Mouse (Mus musculus) heart, adult 2 months (tissue): ENCODE results near the gene Pus10. TPM values are rescaled to one million over a fixed set of nuclear protein-coding genes. Genes with fewer than 3 reads are reported as not detected.
"Not testable (repeated sequence)": the region's sequence is repeated elsewhere in the genome, so short reads cannot be mapped to it uniquely, and the experiment has no call there.

ENCODE experiments used
- DNase-seq, 2 experiments: peaks; one replicate each; pipeline ENCODE4 v3.0.0; 2021
- H3K27ac ChIP-seq: fragments of 200-600 bp; 2 replicates; pipeline ENCODE4 v1.8.1; 2022
- H3K27me3 ChIP-seq: fragments of 200-500 bp; 2 replicates; pipeline ENCODE4 v1.6.1; 2012; ENCODE audit warnings: mild to moderate bottlenecking, low read length, inconsistent platforms, mixed read lengths; ENCODE audit not compliant: control insufficient read depth, insufficient read depth
- H3K36me3 ChIP-seq: fragments of 200-500 bp; 2 replicates; pipeline ENCODE4 v1.6.1; 2012; ENCODE audit warnings: low read length, inconsistent platforms; ENCODE audit not compliant: control insufficient read depth, insufficient read depth
- H3K4me1 ChIP-seq: fragments of 200-500 bp; 2 replicates; pipeline ENCODE4 v1.6.1; 2011; ENCODE audit warnings: low read length; ENCODE audit not compliant: control insufficient read depth, insufficient read depth
- H3K4me3 ChIP-seq: fragments of 200-600 bp; 2 replicates; pipeline ENCODE4 v1.8.1; 2022
- H3K79me2 ChIP-seq: fragments of 200-500 bp; replicated peaks from 2 replicates; pipeline ENCODE4 v1.6.1; 2012; ENCODE audit warnings: mild to moderate bottlenecking, inconsistent platforms, low read length, moderate library complexity, mixed read lengths; ENCODE audit not compliant: control insufficient read depth, insufficient read depth
- H3K9ac ChIP-seq: fragments of 200-500 bp; 2 replicates; pipeline ENCODE4 v1.6.1; 2012; ENCODE audit warnings: low read depth, mild to moderate bottlenecking, control low read depth, inconsistent platforms, low read length, mixed read lengths
- CTCF ChIP-seq: fragments of 200-600 bp; IDR thresholded peaks from 2 replicates; pipeline ENCODE4 v1.8.1; 2022; ENCODE audit warnings: antibody characterized with exemption, mild to moderate bottlenecking, moderate library complexity
- EP300 ChIP-seq: fragments of 200-500 bp; IDR thresholded peaks from 2 replicates; pipeline ENCODE4 v1.6.1; 2011; ENCODE audit warnings: low read depth, low read length, control low read depth; ENCODE audit not compliant: insufficient read depth
- POLR2A ChIP-seq: fragments of 200-500 bp; IDR thresholded peaks from 2 replicates; pipeline ENCODE4 v1.6.1; 2011; ENCODE audit warnings: mild to moderate bottlenecking, low read depth, low read length, control low read depth; ENCODE audit not compliant: insufficient read depth
- WGBS: fragments of 180-500 bp; shearing (Covaris S2); methylation state at CpG from one replicate; pipeline ENCODE4 v1.1.7; 2018; 5-methylcytosine and 5-hydroxymethylcytosine counted together
- intact Hi-C: fragments of 180-260 bp; cut with DNase I; formaldehyde crosslinking; loops from one replicate; pipeline ENCODE4 v1.15.1; 2025
- polyA plus RNA-seq: library from polyadenylated mRNA; depleted of rRNA; stranded (reverse); fragments of >200 nt; gene quantifications from 2 replicates; pipeline ENCODE4 v1.2.3, GENCODE M21; 2012
- total RNA-seq, 2 experiments: library from RNA; stranded (reverse); gene quantifications; 2 replicates each; pipeline ENCODE4 v1.2.3; 2021

The Pus10 gene
- total and polyA plus RNA-seq, 3 experiments: 3.3 to 11.0 (median 8.8) TPM

GRCm38 (mm10) chr11:23744352-23744751 is 78.9 kb downstream of the Pus10 start:
- Histone ChIP-seq H3K79me2 (no peaks in the 10 kb centered on the region), H3K27me3 (no peaks in the 10 kb centered on the region), H3K9ac (no peak overlapping the region), H3K4me1 (no peaks in the 10 kb centered on the region), H3K27ac (no peak overlapping the region), H3K4me3 (no peak overlapping the region), H3K36me3 (peaks cover 2% of the 10 kb centered on the region; the same call in 1 of the 2 replicates)
- 59% methylated on average over 3 of the region's 3 CpGs for WGBS
- DNase-seq: no peak
- intact Hi-C loops: no loop called here
- no peak for TF ChIP-seq CTCF

DNA sequence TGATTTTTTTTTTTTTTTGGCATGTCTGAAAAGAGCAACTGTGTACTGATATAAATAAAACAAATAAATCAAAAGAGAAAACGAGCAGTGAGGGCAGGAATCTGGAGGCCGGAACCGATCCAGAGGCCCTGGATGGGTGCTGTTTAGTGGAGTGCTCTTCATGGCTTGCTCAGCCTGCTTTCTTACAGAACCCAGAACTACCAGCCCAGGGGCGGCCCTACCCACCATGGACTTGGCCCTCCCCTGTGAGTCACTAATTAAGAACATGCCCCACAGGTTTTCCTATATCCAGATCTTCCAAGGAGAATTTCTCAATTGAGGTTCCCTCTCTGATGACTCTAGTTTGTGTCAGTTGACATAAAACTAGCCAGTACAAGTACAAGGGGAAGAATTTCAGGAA is 80.6 kb downstream of the Pus10 start:
- peaks cover 2% of the 10 kb centered on the region; the same call in 1 of the 2 replicates for H3K36me3 ChIP-seq
- no peak overlapping the region for H3K27ac ChIP-seq
- H3K27me3 ChIP-seq: no peaks in the 10 kb centered on the region
- no peaks in the 10 kb centered on the region for H3K4me1 ChIP-seq
- no peak overlapping the region for H3K9ac ChIP-seq
- H3K79me2 ChIP-seq: no peaks in the 10 kb centered on the region
- intact Hi-C loops: no loop called here
- H3K4me3 ChIP-seq: no peak overlapping the region
- TF ChIP-seq EP300 (no peak), POLR2A (no peak), CTCF (no peak)
- 93% methylated on average over 4 of the region's 4 CpGs for WGBS
- no peak for DNase-seq

DNA sequence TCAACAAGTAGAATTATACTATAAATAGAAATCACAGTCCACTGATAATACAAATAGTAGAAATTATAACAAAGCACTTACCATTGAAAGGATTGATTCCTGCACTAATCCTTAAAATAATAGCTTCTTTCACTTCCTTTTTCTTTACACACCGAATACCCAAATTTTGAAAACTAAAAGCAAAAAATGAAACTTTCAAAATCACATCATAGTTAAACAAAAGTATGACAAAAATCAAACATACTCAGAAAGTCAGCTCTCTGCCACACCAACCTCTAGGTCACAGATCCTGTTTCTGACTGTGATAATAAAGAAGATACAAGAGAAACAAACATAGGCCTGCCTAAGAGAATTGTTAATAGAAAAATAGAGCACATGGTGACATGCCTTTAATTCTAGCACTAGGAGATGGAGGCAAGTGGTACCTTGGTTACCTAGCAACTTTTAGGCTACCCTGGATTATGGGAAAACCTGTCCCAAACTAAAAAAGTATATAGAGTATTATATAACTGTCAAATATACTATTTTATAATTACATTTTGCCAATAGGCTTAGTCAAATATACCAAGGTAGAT is 87.7 kb downstream of the Pus10 start:
- no peak overlapping the region for H3K27ac ChIP-seq
- DNase-seq: no peak
- no peak overlapping the region for H3K4me3 ChIP-seq
- intact Hi-C loops: no loop called here
- H3K79me2 ChIP-seq: no peaks in the 10 kb centered on the region
- H3K9ac ChIP-seq: no peak overlapping the region
- TF ChIP-seq POLR2A (no peak), CTCF (no peak), EP300 (no peak)
- H3K27me3 ChIP-seq: no peaks in the 10 kb centered on the region
- H3K4me1 ChIP-seq: no peaks in the 10 kb centered on the region
- 88% methylated on average over 1 of the region's 1 CpGs for WGBS
- H3K36me3 ChIP-seq: peaks cover 12% of the 10 kb centered on the region

GRCm38 (mm10) chr11:23754329-23754728 is 88.9 kb downstream of the Pus10 start:
- TF ChIP-seq POLR2A (no peak), EP300 (no peak), CTCF (no peak)
- Histone ChIP-seq H3K27me3 (no peaks in the 10 kb centered on the region), H3K79me2 (no peaks in the 10 kb centered on the region), H3K4me1 (no peaks in the 10 kb centered on the region), H3K36me3 (peaks cover 10% of the 10 kb centered on the region), H3K9ac (no peak overlapping the region), H3K4me3 (no peak overlapping the region), H3K27ac (no peak overlapping the region)
- intact Hi-C loops: no loop called here
- no peak for DNase-seq

GRCm38 (mm10) chr11:23758218-23758617 is 92.7 kb downstream of the Pus10 start:
- TF ChIP-seq EP300: no peak
- TF ChIP-seq CTCF: no peak
- TF ChIP-seq POLR2A: no peak
- no peak overlapping the region for H3K27ac ChIP-seq
- no peaks in the 10 kb centered on the region; the same call in 1 of the 2 replicates for H3K4me1 ChIP-seq
- no peaks in the 10 kb centered on the region for H3K27me3 ChIP-seq
- no peak overlapping the region for H3K4me3 ChIP-seq
- H3K79me2 ChIP-seq: no peaks in the 10 kb centered on the region
- H3K36me3 ChIP-seq: peaks cover 6% of the 10 kb centered on the region
- DNase-seq: no peak
- no peak overlapping the region for H3K9ac ChIP-seq
- intact Hi-C loops: no loop called here
- 79% methylated on average over 2 of the region's 2 CpGs for WGBS

DNA sequence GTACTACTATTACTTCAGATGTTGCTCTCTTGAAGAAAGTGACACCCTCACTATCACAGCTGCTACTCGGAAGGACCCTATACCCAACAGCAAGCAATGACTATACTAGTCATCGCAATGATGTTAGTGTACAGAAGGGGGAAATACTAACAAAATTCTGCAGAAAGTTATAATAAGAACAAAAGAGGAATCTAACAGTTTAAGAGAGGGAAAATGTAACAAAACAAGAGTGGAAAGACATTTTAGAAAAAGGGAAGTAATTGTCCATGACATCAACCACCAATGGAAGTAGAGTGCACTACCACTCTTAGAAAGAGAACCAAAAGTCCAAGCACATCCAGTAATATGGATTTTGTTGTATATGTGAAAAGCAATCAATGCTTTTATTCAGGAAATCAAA is 97.2 kb downstream of the Pus10 start:
- peaks cover 2% of the 10 kb centered on the region for H3K36me3 ChIP-seq
- H3K4me1 ChIP-seq: no peaks in the 10 kb centered on the region; the same call in none of the 2 replicates
- no peaks in the 10 kb centered on the region for H3K27me3 ChIP-seq
- TF ChIP-seq CTCF (no peak), EP300 (no peak), POLR2A (no peak)
- no peak for DNase-seq
- H3K4me3 ChIP-seq: no peak overlapping the region
- no peak overlapping the region for H3K27ac ChIP-seq
- 87% methylated on average over 2 of the region's 2 CpGs for WGBS
- H3K9ac ChIP-seq: no peak overlapping the region
- H3K79me2 ChIP-seq: peaks cover 5% of the 10 kb centered on the region
- intact Hi-C loops: no loop called here

DNA sequence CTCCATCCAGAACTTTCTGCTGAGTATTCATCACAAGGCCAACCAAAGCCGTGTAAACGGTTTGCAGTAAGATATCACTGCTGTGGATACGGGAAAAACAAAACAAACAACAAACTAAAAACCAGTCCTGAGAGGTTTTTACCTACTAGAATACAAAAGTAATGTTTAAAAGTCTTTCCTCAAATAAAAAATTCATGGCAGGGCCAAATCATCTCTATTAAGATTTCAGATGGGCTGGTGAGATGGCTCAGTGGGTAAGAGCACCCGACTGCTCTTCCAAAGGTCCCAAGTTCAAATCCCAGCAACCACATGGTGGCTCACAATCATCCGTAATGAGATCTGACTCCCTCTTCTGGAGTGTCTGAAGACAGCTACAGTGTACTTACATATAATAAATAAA is 101.9 kb downstream of the Pus10 start:
- DNase-seq, H3K4me1 ChIP-seq, H3K4me3 ChIP-seq, H3K36me3 ChIP-seq, H3K27ac ChIP-seq, intact Hi-C loops, H3K27me3 ChIP-seq, H3K79me2 ChIP-seq, H3K9ac ChIP-seq: not testable (repeated sequence)
- 76% methylated on average over 5 of the region's 5 CpGs for WGBS
